Comparison of ENCODE assay signal across 11 mouse cellular contexts in genomic region chr10:81485060-81485449, GRCm38 (mm10). TPM values are rescaled to one million over a fixed set of nuclear protein-coding genes. Genes with fewer than 3 reads are reported as not detected.
A peak's percentile ranks its signal among the peaks of the same experiment; 100 is the strongest.
DNase-seq lines count a peak whose midpoint lies in the region; ATAC-seq lines count a peak whose summit lies in the region.
"Had no signal": no experiment of that assay in that cellular context is flagged by ENCODE, and none has a peak within 500 bp of the region (broad histone marks: within the 10 kb centered on the region; RNA-seq: fewer than 3 reads in every experiment).

No protein-coding gene starts in this region.

- peaks cover 33% of the 10 kb centered on the region for H3K4me1 ChIP-seq in forebrain, embryonic 12.5 days
- peaks cover 32% of the 10 kb centered on the region for H3K4me1 ChIP-seq in forebrain, embryonic 10.5 days
- H3K4me1 ChIP-seq in neural tube, embryonic 13.5 days (replicated peaks): peaks cover 28% of the 10 kb centered on the region
- H3K4me1 ChIP-seq in kidney, embryonic 15.5 days: peaks cover 10% of the 10 kb centered on the region; the same call in 1 of the 2 replicates

- no peak overlapping the region for H3K4me3 ChIP-seq in forebrain, embryonic 12.5 days (replicated peaks)
- no peak overlapping the region for H3K4me3 ChIP-seq in forebrain, embryonic 10.5 days
- H3K4me3 ChIP-seq in neural tube, embryonic 13.5 days: no peak overlapping the region
- H3K4me3 ChIP-seq in kidney, embryonic 15.5 days (replicated peaks): no peak overlapping the region
- H3K4me3 ChIP-seq: neural tube, embryonic 12.5 days had no signal

- H3K9me3 ChIP-seq in forebrain, embryonic 12.5 days: no peaks in the 10 kb centered on the region
- H3K9me3 ChIP-seq in forebrain, embryonic 10.5 days: no peaks in the 10 kb centered on the region
- no peaks in the 10 kb centered on the region for H3K9me3 ChIP-seq in neural tube, embryonic 13.5 days
- no peaks in the 10 kb centered on the region for H3K9me3 ChIP-seq in kidney, embryonic 15.5 days (replicated peaks)
- H3K9me3 ChIP-seq: neural tube, embryonic 12.5 days had no signal

- H3K4me2 ChIP-seq in forebrain, embryonic 12.5 days: no peak overlapping the region
- no peak overlapping the region for H3K4me2 ChIP-seq in neural tube, embryonic 13.5 days
- no peak overlapping the region for H3K4me2 ChIP-seq in kidney, embryonic 15.5 days
- H3K4me2 ChIP-seq: neural tube, embryonic 12.5 days had no signal

- H3K36me3 ChIP-seq in forebrain, embryonic 12.5 days (replicated peaks): peaks cover 41% of the 10 kb centered on the region
- H3K36me3 ChIP-seq in forebrain, embryonic 10.5 days (replicated peaks): peaks cover 41% of the 10 kb centered on the region
- H3K36me3 ChIP-seq in neural tube, embryonic 13.5 days: peaks cover 40% of the 10 kb centered on the region
- peaks cover 39% of the 10 kb centered on the region for H3K36me3 ChIP-seq in kidney, embryonic 15.5 days

- no peak overlapping the region for H3K9ac ChIP-seq in forebrain, embryonic 12.5 days
- peak overlapping the region; percentile 41; the same call in 1 of the 2 replicates for H3K9ac ChIP-seq in neural tube, embryonic 13.5 days
- no peak overlapping the region for H3K9ac ChIP-seq in kidney, embryonic 15.5 days
- H3K9ac ChIP-seq: neural tube, embryonic 12.5 days had no signal

- peak overlapping the region; percentile 75 for H3K27ac ChIP-seq in forebrain, embryonic 12.5 days
- H3K27ac ChIP-seq in forebrain, embryonic 10.5 days: no peak overlapping the region
- H3K27ac ChIP-seq in neural tube, embryonic 13.5 days (replicated peaks): peak overlapping the region; percentile 71
- no peak overlapping the region for H3K27ac ChIP-seq in kidney, embryonic 15.5 days
- H3K27ac ChIP-seq: neural tube, embryonic 12.5 days had no signal

- H3K27me3 ChIP-seq in forebrain, embryonic 12.5 days: peaks cover 22% of the 10 kb centered on the region
- H3K27me3 ChIP-seq in forebrain, embryonic 10.5 days (ENCODE audit: poor library complexity, severe bottlenecking): peaks cover 29% of the 10 kb centered on the region
- no peaks in the 10 kb centered on the region for H3K27me3 ChIP-seq in neural tube, embryonic 13.5 days
- peaks cover 29% of the 10 kb centered on the region for H3K27me3 ChIP-seq in kidney, embryonic 15.5 days

- ATAC-seq in forebrain, embryonic 12.5 days (ENCODE audit: low FRiP score): no peak
- no peak for ATAC-seq in neural tube, embryonic 13.5 days (ENCODE audit: low read depth)
- peak; percentile 26 for ATAC-seq in megakaryocyte progenitor cell, adult 5-6 weeks (replicated peaks; ENCODE audit: poor library complexity)
- ATAC-seq in kidney, embryonic 15.5 days (replicated peaks; ENCODE audit: low FRiP score): no peak

- WGBS in forebrain, embryonic 12.5 days: 31% methylated on average over 2 of the region's 2 CpGs
- WGBS in forebrain, embryonic 10.5 days: 36% methylated on average over 2 of the region's 2 CpGs
- 31% methylated on average over 2 of the region's 2 CpGs for WGBS in neural tube, embryonic 13.5 days
- 24% methylated on average over 2 of the region's 2 CpGs for WGBS in kidney, embryonic 15.5 days

- no peak for DNase-seq in forebrain, embryonic 10.5 days (ENCODE audit: extremely low spot score, low spot score)
- DNase-seq in neural tube, embryonic 10.5 days (ENCODE audit: extremely low spot score, low spot score): no peak
- DNase-seq in thymus, postnatal 4 days: peak; percentile 68
- no peak for DNase-seq in cerebellum, adult 8-10 months
- DNase-seq: adrenal gland, adult 8-10 months; gastrocnemius, postnatal 10 days had no signal

RNA-seq across cellular contexts. Expression of gene Celf5, which starts 2.5 kb away (rescaled TPM):
- 37.1 and 42.4 TPM in 2 replicates for polyA plus RNA-seq in forebrain, embryonic 12.5 days (2016; fragmentation: Nextera tagmentation; extraction: Ambion mirVana)
- polyA plus RNA-seq in forebrain, embryonic 10.5 days (2016; fragmentation: Nextera tagmentation; extraction: Ambion mirVana): 3.1 and 5.6 TPM in 2 replicates
- 52.7 and 56.1 TPM in 2 replicates for polyA plus RNA-seq in neural tube, embryonic 13.5 days (2015; fragmentation: Nextera tagmentation; extraction: Ambion mirVana)
- 0.10 TPM in 1 of 2 replicates, not detected in the other for total RNA-seq in megakaryocyte progenitor cell, adult 5-6 weeks (2015)
- not detected in 2 replicates for total RNA-seq in megakaryocyte progenitor cell, adult 5-6 weeks (2017)
- 0.50 and 0.82 TPM in 2 replicates for polyA plus RNA-seq in kidney, embryonic 15.5 days (2015; fragmentation: Nextera tagmentation; extraction: Ambion mirVana)

RNA-seq across cellular contexts. Expression of gene Ncln, which starts 11.1 kb away (rescaled TPM):
- 65.8 and 66.6 TPM in 2 replicates for polyA plus RNA-seq in forebrain, embryonic 12.5 days (2016; fragmentation: Nextera tagmentation; extraction: Ambion mirVana)
- polyA plus RNA-seq in forebrain, embryonic 10.5 days (2016; fragmentation: Nextera tagmentation; extraction: Ambion mirVana): 88.2 and 90.4 TPM in 2 replicates
- 68.7 and 68.8 TPM in 2 replicates for polyA plus RNA-seq in neural tube, embryonic 13.5 days (2015; fragmentation: Nextera tagmentation; extraction: Ambion mirVana)
- total RNA-seq in megakaryocyte progenitor cell, adult 5-6 weeks (2015): 81.2 and 99.2 TPM in 2 replicates
- 85.6 and 101 TPM in 2 replicates for total RNA-seq in megakaryocyte progenitor cell, adult 5-6 weeks (2017)
- 85.7 and 93.5 TPM in 2 replicates for polyA plus RNA-seq in kidney, embryonic 15.5 days (2015; fragmentation: Nextera tagmentation; extraction: Ambion mirVana)

RNA-seq across cellular contexts. Expression of gene S1pr4, which starts 14.9 kb away (rescaled TPM):
- 0.21 and 0.49 TPM in 2 replicates for polyA plus RNA-seq in forebrain, embryonic 12.5 days (2016; fragmentation: Nextera tagmentation; extraction: Ambion mirVana)
- 0.32 and 0.33 TPM in 2 replicates for polyA plus RNA-seq in forebrain, embryonic 10.5 days (2016; fragmentation: Nextera tagmentation; extraction: Ambion mirVana)
- polyA plus RNA-seq in neural tube, embryonic 13.5 days (2015; fragmentation: Nextera tagmentation; extraction: Ambion mirVana): 0.36 and 0.64 TPM in 2 replicates
- total RNA-seq in megakaryocyte progenitor cell, adult 5-6 weeks (2015): 8.3 and 8.9 TPM in 2 replicates
- total RNA-seq in megakaryocyte progenitor cell, adult 5-6 weeks (2017): 6.2 and 9.5 TPM in 2 replicates
- polyA plus RNA-seq in kidney, embryonic 15.5 days (2015; fragmentation: Nextera tagmentation; extraction: Ambion mirVana): 1.2 and 1.4 TPM in 2 replicates

RNA-seq across cellular contexts. Expression of gene Nfic, which starts 29.6 kb away (rescaled TPM):
- 15.3 and 16.3 TPM in 2 replicates for polyA plus RNA-seq in forebrain, embryonic 12.5 days (2016; fragmentation: Nextera tagmentation; extraction: Ambion mirVana)
- polyA plus RNA-seq in forebrain, embryonic 10.5 days (2016; fragmentation: Nextera tagmentation; extraction: Ambion mirVana): 7.3 and 8.6 TPM in 2 replicates
- 27.1 and 27.9 TPM in 2 replicates for polyA plus RNA-seq in neural tube, embryonic 13.5 days (2015; fragmentation: Nextera tagmentation; extraction: Ambion mirVana)
- 35.5 and 36.8 TPM in 2 replicates for total RNA-seq in megakaryocyte progenitor cell, adult 5-6 weeks (2015)
- total RNA-seq in megakaryocyte progenitor cell, adult 5-6 weeks (2017): 4.0 and 5.0 TPM in 2 replicates
- 67.9 and 84.5 TPM in 2 replicates for polyA plus RNA-seq in kidney, embryonic 15.5 days (2015; fragmentation: Nextera tagmentation; extraction: Ambion mirVana)

RNA-seq across cellular contexts. Expression of gene Gna15, which starts 39.0 kb away (rescaled TPM):
- polyA plus RNA-seq in forebrain, embryonic 12.5 days (2016; fragmentation: Nextera tagmentation; extraction: Ambion mirVana): 0.49 and 0.92 TPM in 2 replicates
- polyA plus RNA-seq in forebrain, embryonic 10.5 days (2016; fragmentation: Nextera tagmentation; extraction: Ambion mirVana): 0.84 and 1.1 TPM in 2 replicates
- polyA plus RNA-seq in neural tube, embryonic 13.5 days (2015; fragmentation: Nextera tagmentation; extraction: Ambion mirVana): 1.3 and 1.9 TPM in 2 replicates
- total RNA-seq in megakaryocyte progenitor cell, adult 5-6 weeks (2015): 29.4 and 31.9 TPM in 2 replicates
- 28.7 and 28.9 TPM in 2 replicates for total RNA-seq in megakaryocyte progenitor cell, adult 5-6 weeks (2017)
- 0.89 and 1.00 TPM in 2 replicates for polyA plus RNA-seq in kidney, embryonic 15.5 days (2015; fragmentation: Nextera tagmentation; extraction: Ambion mirVana)

Comparison
In these comparisons a context has a peak if more than half of its experiments do, and no peak if none do; other contexts are left out.
1. H3K27ac ChIP-seq: peak in forebrain, embryonic 12.5 days (single experiment) and neural tube, embryonic 13.5 days (single experiment); none in forebrain, embryonic 10.5 days (single experiment) and kidney, embryonic 15.5 days (single experiment).